Mouse (Mus musculus) gastrocnemius, postnatal 14 days (tissue): ENCODE results near the gene Trim44. TPM values are rescaled to one million over a fixed set of nuclear protein-coding genes. Genes with fewer than 3 reads are reported as not detected.
A peak's percentile ranks its signal among the peaks of the same experiment; 100 is the strongest.

Source experiments
- DNase-seq: peaks from one replicate; pipeline ENCODE4 v3.0.0; 2021; ENCODE audit warnings: mixed read lengths
- intact Hi-C: fragments of 180-260 bp; cut with DNase I; formaldehyde crosslinking; loops from one replicate; pipeline ENCODE4 v1.15.1; 2025; ENCODE audit warnings: low total_unique reads
- total RNA-seq, 2 experiments: library from RNA; stranded (reverse); gene quantifications; 2 replicates each; pipeline ENCODE4 v1.2.3; 2021

The Trim44 gene
- total RNA-seq, 2 experiments from 2014 or later = 15.7 to 19.8 TPM

DNA sequence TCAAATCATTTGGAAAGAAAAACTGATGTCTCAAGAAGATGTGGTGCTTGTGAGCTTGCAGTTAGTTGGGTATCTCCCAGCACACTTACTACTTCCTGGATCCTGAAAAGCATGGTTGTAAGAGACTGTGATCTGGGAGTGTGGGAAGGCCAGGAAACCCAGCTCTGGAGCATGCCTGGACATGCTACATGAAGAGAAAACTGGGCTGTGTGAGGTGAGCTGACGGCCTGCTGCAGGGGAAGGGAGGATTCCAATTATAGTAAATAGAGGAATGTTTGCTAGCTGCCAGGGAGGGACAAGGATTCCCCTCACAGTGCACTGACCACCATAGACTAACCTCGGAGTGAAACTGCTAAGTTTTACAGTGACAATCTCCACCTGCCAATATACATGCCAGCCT, 104.4 kb downstream of the Trim44 start:
- DNase-seq = no peak
- intact Hi-C loops = no loop called here

DNA sequence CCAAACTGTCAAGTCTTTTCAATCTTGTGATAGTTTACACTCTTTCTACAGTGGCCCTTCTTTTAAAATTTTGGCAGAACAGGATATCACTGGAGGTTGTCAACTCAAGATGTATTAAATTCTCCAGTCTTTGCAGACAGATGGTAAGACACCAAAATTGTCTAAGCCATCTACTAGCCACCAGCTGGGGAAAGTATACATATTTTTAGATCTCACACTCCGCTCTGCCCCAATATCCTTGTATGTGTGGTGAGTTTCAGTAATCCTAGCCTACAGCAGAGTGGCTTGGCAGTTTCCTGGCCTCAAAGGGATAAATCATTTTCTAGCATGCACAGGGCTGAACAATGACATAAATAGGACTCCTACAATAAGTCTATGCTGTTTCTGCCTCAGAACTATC, 105.1 kb downstream of the Trim44 start:
- no peak for DNase-seq
- intact Hi-C loops = no loop called here

DNA sequence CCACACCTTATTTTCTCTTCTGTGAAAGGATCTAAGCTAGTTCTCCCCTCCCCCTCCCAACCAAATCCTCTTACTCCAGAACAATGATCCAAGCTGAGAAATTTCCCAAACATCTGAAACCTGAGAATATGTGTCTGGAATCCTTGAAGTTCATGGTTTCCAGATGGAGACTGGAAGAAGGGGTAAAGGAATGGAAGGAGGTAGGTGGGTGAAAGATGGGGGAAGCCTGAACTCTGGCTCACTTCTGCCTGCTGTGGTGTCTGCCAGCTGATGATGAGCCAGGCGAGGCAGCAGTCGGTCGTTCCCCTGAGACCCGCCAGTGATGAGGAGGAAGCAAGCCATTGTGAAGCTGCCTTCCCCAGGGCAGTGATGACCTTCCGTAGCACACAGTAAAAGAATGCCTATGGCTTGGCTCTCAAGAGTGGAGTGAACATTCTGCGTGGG, 112.8 kb downstream of the Trim44 start:
- peak; percentile 60 for DNase-seq
- intact Hi-C loops = no loop called here

GRCm38 (mm10) chr2:102293181-102293580, 114.4 kb downstream of the Trim44 start:
- intact Hi-C loops = no loop called here
- no peak for DNase-seq

- intact Hi-C loops = no loop called here
These were observed 115.6 kb downstream of the Trim44 start for GRCm38 (mm10) chr2:102292051-102292450.

GRCm38 (mm10) chr2:102291533-102291932, 116.1 kb downstream of the Trim44 start:
- intact Hi-C loops = no loop called here
- DNase-seq = no peak

More at GRCm38 (mm10) chr2:102292051-102292450, 115.6 kb downstream of the Trim44 start:
- no peak for DNase-seq

- intact Hi-C loops = no loop called here
- peak; percentile 54 for DNase-seq
These were observed 117.6 kb downstream of the Trim44 start for GRCm38 (mm10) chr2:102290041-102290440.

GRCm38 (mm10) chr2:102288676-102289075, 119.0 kb downstream of the Trim44 start:
- intact Hi-C loops = no loop called here
- DNase-seq = no peak

DNA sequence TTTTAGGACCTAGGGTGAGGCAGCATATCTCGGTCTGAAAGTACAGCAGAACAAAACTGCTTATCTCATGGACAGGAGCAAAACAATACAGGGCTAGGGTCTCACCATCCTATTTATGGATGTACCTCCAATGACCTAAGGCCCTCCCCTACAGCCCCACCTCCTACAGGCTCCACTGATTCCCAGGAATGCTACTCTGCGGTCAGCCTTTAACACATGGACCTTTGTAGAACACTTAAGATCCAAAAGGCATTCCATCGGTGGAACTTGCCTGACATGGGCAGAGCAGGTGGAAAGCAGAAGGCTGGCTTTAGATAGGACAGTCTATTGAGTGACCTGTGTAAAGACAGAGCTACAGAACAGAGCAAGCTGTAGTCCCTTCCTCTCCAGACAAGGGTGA, 120.3 kb downstream of the Trim44 start:
- DNase-seq = no peak
- intact Hi-C loops = no loop called here

- intact Hi-C loops = no loop called here
- no peak for DNase-seq
These were observed 125.5 kb downstream of the Trim44 start for GRCm38 (mm10) chr2:102282081-102282480.

DNA sequence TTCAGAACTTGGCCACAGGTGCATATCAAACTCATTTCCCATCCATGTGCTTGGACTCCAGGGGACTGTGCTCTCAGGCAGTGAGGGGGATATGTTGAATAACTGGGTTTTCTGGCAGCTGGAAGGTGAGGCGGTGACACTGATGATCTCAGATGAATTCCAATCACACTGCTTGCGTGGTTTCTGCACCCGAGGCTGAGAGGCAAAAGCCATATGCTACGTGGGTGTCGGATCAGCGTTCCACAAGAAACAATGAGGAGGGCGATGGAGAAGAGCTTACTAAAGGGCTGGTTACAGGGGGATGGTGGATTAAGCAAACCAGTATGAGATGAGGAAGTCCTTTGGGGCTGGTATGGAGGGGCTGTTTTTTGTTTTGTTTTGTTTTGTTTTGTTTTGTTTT, 127.8 kb downstream of the Trim44 start:
- DNase-seq = no peak
- intact Hi-C loops = no loop called here

DNA sequence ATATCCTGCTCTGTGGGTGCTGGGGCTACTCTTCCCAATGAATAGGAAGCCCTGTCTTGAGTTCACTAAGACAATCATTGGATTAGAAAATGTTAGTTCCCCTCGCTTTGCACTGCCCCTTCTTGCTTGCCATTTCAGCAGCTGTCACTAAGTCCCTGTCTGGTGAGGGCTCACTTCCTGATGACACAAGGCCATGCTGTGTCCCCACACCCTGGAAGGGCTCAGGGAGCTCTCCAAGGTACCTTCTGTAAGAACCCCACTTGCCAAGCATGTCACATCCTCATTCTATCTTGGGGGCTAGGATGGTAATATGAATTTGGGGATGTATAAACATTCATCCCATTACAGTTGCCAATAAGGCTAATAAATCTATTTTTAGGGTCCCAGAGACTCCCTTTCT, 129.7 kb downstream of the Trim44 start:
- DNase-seq = no peak
- intact Hi-C loops = no loop called here

- DNase-seq = no peak
- intact Hi-C loops = no loop called here
These were observed 134.3 kb downstream of the Trim44 start for GRCm38 (mm10) chr2:102273280-102273679.

DNA sequence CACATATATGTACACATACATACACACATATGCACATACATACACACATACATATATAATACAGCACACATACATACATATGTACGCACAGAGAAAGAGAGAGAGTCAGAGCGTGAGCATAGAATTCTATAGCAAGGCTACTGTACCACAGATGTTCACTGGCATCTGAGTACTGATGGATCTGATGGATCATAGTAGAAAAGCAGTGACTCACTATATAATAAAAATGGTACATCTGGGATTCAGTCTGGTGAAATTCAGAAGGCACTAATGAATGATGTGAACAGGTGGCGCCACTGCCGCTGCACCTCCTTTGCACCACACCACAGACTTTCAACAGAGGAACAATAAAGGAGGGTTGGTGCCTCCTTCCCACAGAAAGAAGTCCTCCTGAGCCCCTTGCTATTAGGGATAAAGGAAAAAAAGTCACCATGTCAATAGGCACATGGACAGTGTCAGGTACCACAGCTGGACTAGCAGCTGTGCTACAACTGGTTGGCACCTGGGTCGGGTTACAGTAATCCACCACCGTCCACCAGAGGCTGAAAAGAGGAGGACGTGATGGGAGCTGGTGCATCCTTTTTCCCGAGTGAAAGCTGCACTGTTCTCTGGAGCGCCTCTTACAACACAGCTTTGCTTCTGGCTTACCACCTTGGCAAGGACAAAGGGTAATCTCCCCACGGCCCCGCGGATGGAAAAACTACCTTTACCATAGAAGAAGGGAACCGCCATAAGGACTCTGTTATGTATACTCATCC, 139.9 kb downstream of the Trim44 start:
- intact Hi-C loops = no loop called here
- no peak for DNase-seq

- intact Hi-C loops = no loop called here
- DNase-seq = no peak
These were observed 140.7 kb downstream of the Trim44 start for GRCm38 (mm10) chr2:102266911-102267310.

- peak; percentile 20 for DNase-seq
These were observed 148.5 kb downstream of the Trim44 start for GRCm38 (mm10) chr2:102259139-102259538.

DNA sequence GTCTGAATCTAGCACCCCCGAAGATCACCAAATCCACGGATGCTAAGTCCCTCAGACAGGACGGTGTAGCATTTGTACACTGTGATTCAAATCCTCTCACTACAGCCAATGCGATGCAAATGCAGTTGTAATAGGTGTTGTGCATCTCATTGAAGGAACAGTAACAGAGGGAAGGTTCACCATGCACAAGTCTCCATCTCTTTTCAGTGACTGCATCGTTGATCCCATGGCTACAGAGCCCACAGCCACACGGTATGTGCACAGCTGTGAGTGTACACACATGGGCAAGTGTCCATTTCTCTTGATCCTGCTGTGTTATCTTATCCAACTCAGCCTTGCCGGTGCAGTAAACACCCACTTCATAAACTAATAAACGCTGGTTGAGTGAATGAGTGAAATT, 148.9 kb downstream of the Trim44 start:
- no peak for DNase-seq
- intact Hi-C loops = no loop called here

More at GRCm38 (mm10) chr2:102259139-102259538, 148.5 kb downstream of the Trim44 start:
- intact Hi-C loops = no loop called here

- intact Hi-C loops = no loop called here
- peak; percentile 9 for DNase-seq
These were observed 149.5 kb downstream of the Trim44 start for GRCm38 (mm10) chr2:102257964-102258605.

DNA sequence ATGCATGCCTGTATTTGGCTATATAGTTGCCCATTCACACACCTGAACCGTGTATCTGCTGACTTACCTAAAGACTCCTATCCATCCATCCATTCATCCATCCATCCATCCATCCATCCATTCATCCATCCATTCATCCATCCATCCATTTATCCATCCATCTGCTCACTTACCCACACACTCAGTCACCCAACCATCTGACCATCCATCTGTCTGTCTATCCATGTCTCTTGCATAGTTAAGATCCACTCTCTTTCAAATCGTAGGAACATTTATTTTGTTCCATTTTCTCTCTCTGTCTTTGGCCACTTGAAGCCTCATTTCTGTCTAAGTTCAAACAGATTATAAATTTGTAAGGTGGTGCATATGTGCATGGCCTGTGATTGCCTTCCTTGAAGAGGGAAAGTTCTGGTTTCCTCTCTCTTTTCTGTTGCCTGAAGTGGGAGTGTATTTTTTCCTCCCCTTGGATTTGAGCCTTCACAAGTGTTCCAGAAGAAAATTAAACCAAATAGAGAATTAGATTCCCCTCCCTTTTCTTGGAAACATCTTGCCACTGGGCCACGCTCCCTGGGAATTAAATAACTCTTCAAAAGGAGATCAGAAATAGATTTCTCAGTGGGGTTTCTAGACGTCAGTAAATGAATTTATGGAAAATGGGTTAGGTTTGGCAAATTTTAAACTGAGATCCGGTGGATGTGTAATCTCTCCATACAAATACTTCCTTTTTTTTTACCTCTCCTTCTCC, 150.9 kb downstream of the Trim44 start:
- intact Hi-C loops = no loop called here
- DNase-seq = no peak

GRCm38 (mm10) chr2:102256100-102256499, 151.5 kb downstream of the Trim44 start:
- intact Hi-C loops = no loop called here
- no peak for DNase-seq
